Mouse (Mus musculus): Measurements from ENCODE around the gene Spo11. TPM values are rescaled to one million over a fixed set of nuclear protein-coding genes. Genes with fewer than 3 reads are reported as not detected.

Gene Spo11
- polyA plus RNA-seq, 1 experiment from 2014 or later, result 1.8 TPM

- Histone ChIP-seq H3K9me3 (ENCODE audit: control insufficient read depth, low read length) (no peaks in the 10 kb centered on the region), H3K4me1 (ENCODE audit: control insufficient read depth, insufficient read depth, low read depth, low read length) (peaks cover 44% of the 10 kb centered on the region), H3K27me3 (replicated peaks; ENCODE audit: control insufficient read depth, insufficient read depth, low read length) (peaks cover 48% of the 10 kb centered on the region), H3K4me2 (ENCODE audit: low read length) (peak overlapping the region; percentile 3), H3K27ac (ENCODE audit: low read depth, low read length) (no peak overlapping the region), H3K9ac (ENCODE audit: low read depth, low read length) (no peak overlapping the region), H3K4me3 (ENCODE audit: low read length) (no peak overlapping the region), H3K36me3 (ENCODE audit: control insufficient read depth, insufficient read depth, low read length) (no peaks in the 10 kb centered on the region)
- 36% methylated on average over 5 of the region's 5 CpGs for WGBS
- ATAC-seq, result no peak
These were observed 40.7 kb upstream of the Spo11 start for GRCm38 (mm10) chr2:172936844-172937243.

- no peaks in the 10 kb centered on the region for H3K36me3 ChIP-seq (ENCODE audit: control insufficient read depth, insufficient read depth, low read length)
- WGBS, result 11% methylated on average over 12 of the region's 12 CpGs
- peaks cover 44% of the 10 kb centered on the region for H3K4me1 ChIP-seq (ENCODE audit: control insufficient read depth, insufficient read depth, low read depth, low read length)
- ATAC-seq, result no peak
- no peak overlapping the region for H3K9ac ChIP-seq (ENCODE audit: low read depth, low read length)
- H3K9me3 ChIP-seq (ENCODE audit: control insufficient read depth, low read length), result no peaks in the 10 kb centered on the region
- H3K4me3 ChIP-seq (ENCODE audit: low read length), result peak overlapping the region; percentile 8; the same call in 1 of the 2 replicates
- H3K27ac ChIP-seq (ENCODE audit: low read depth, low read length), result 0 out of 2 replicates have a peak overlapping the region, but pooled peaks have one; percentile 3
- H3K27me3 ChIP-seq (replicated peaks; ENCODE audit: control insufficient read depth, insufficient read depth, low read length), result peaks cover 55% of the 10 kb centered on the region
- H3K4me2 ChIP-seq (ENCODE audit: low read length), result peak overlapping the region; percentile 96
These were observed 39.9 kb upstream of the Spo11 start for GRCm38 (mm10) chr2:172937326-172938190.

- H3K4me1 ChIP-seq (ENCODE audit: control insufficient read depth, insufficient read depth, low read depth, low read length), result peaks cover 38% of the 10 kb centered on the region
- no peak overlapping the region; the same call in 1 of the 2 replicates for H3K27ac ChIP-seq (ENCODE audit: low read depth, low read length)
- H3K36me3 ChIP-seq (ENCODE audit: control insufficient read depth, insufficient read depth, low read length), result no peaks in the 10 kb centered on the region
- WGBS, result under 1% methylated on average over 47 of the region's 57 CpGs
- no peaks in the 10 kb centered on the region for H3K9me3 ChIP-seq (ENCODE audit: control insufficient read depth, low read length)
- H3K4me3 ChIP-seq (ENCODE audit: low read length), result peak overlapping the region; percentile 56
- ATAC-seq, result no peak
- H3K9ac ChIP-seq (ENCODE audit: low read depth, low read length), result peak overlapping the region; percentile 63
- peak overlapping the region; percentile 96 for H3K4me2 ChIP-seq (ENCODE audit: low read length)
- H3K27me3 ChIP-seq (replicated peaks; ENCODE audit: control insufficient read depth, insufficient read depth, low read length), result peaks cover 66% of the 10 kb centered on the region
These were observed 38.5 kb upstream of the Spo11 start for GRCm38 (mm10) chr2:172938761-172939638.

DNA sequence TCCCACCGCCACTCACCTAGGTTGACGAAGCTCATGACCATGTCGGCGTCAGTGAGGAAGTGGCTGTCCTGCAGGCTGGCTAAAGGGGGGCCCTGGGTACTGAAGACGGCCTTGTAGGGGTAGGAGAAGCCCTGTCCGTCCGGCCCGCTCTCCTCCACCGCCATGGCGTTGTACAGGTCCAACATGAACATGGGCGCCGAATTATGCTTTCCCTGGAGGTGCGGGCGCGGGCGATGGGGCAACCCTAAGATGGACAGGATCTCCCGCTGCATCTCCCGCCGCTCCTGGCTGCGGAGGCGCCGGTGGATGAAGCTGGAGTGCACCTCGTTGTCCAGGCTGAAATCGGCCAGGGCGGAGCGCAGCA is 37.9 kb upstream of the Spo11 start:
- Histone ChIP-seq H3K9me3 (ENCODE audit: control insufficient read depth, low read length) (no peaks in the 10 kb centered on the region), H3K27me3 (replicated peaks; ENCODE audit: control insufficient read depth, insufficient read depth, low read length) (peaks cover 66% of the 10 kb centered on the region), H3K4me2 (ENCODE audit: low read length) (peak overlapping the region; percentile 96), H3K4me3 (ENCODE audit: low read length) (peak overlapping the region; percentile 56), H3K27ac (ENCODE audit: low read depth, low read length) (peak overlapping the region; percentile 61), H3K9ac (ENCODE audit: low read depth, low read length) (peak overlapping the region; percentile 63), H3K36me3 (ENCODE audit: control insufficient read depth, insufficient read depth, low read length) (no peaks in the 10 kb centered on the region), H3K4me1 (ENCODE audit: control insufficient read depth, insufficient read depth, low read depth, low read length) (peaks cover 32% of the 10 kb centered on the region)
- under 1% methylated on average over 26 of the region's 26 CpGs for WGBS
- 0 out of 2 replicates have a peak, but pooled peaks have one; percentile 13 for ATAC-seq

GRCm38 (mm10) chr2:172940003-172940798 is 37.3 kb upstream of the Spo11 start, which contains the start of gene Bmp7:
Bmp7 (minus strand) TSS chr2:172940321.
- H3K27ac ChIP-seq (ENCODE audit: low read depth, low read length), result peak within 1 kb of the TSS; percentile 61
- H3K27me3 ChIP-seq (replicated peaks; ENCODE audit: control insufficient read depth, insufficient read depth, low read length), result peaks cover 65% of the 10 kb centered on the region
- peak within 1 kb of the TSS; percentile 56 for H3K4me3 ChIP-seq (ENCODE audit: low read length)
- WGBS, result under 1% methylated on average over 49 of the region's 82 CpGs
- peak within 1 kb of the TSS; percentile 96 for H3K4me2 ChIP-seq (ENCODE audit: low read length)
- no peaks in the 10 kb centered on the region for H3K36me3 ChIP-seq (ENCODE audit: control insufficient read depth, insufficient read depth, low read length)
- H3K9me3 ChIP-seq (ENCODE audit: control insufficient read depth, low read length), result no peaks in the 10 kb centered on the region
- peak; percentile 77 for ATAC-seq
- peaks cover 26% of the 10 kb centered on the region for H3K4me1 ChIP-seq (ENCODE audit: control insufficient read depth, insufficient read depth, low read depth, low read length)
- H3K9ac ChIP-seq (ENCODE audit: low read depth, low read length), result peak within 1 kb of the TSS; percentile 63

DNA sequence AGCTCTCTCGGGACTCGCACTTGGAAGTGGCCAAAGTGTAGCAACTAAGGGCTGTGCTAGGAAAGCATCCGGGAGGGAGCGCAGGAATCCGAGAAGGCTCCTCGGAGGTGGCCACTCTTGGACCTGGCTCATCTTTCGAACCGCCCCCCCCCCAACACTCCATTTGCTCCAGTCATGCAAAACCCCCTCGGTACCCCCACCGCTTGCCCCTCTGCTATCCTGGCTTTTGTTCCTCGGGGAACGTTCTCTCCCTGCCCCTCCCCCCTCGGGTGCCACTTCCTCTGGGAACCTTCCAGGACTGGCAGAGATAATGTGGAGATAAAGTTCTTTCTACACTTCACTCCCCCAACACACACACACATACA is 36.7 kb upstream of the Spo11 start:
- 0% methylated on average over 11 of the region's 13 CpGs for WGBS
- H3K9ac ChIP-seq (ENCODE audit: low read depth, low read length), result no peak overlapping the region
- peak overlapping the region; percentile 56 for H3K4me3 ChIP-seq (ENCODE audit: low read length)
- no peak overlapping the region for H3K27ac ChIP-seq (ENCODE audit: low read depth, low read length)
- peaks cover 60% of the 10 kb centered on the region for H3K27me3 ChIP-seq (replicated peaks; ENCODE audit: control insufficient read depth, insufficient read depth, low read length)
- no peaks in the 10 kb centered on the region for H3K9me3 ChIP-seq (ENCODE audit: control insufficient read depth, low read length)
- H3K4me1 ChIP-seq (ENCODE audit: control insufficient read depth, insufficient read depth, low read depth, low read length), result peaks cover 22% of the 10 kb centered on the region
- H3K4me2 ChIP-seq (ENCODE audit: low read length), result peak overlapping the region; percentile 96
- H3K36me3 ChIP-seq (ENCODE audit: control insufficient read depth, insufficient read depth, low read length), result no peaks in the 10 kb centered on the region
- no peak; the same call in 1 of the 2 replicates for ATAC-seq

DNA sequence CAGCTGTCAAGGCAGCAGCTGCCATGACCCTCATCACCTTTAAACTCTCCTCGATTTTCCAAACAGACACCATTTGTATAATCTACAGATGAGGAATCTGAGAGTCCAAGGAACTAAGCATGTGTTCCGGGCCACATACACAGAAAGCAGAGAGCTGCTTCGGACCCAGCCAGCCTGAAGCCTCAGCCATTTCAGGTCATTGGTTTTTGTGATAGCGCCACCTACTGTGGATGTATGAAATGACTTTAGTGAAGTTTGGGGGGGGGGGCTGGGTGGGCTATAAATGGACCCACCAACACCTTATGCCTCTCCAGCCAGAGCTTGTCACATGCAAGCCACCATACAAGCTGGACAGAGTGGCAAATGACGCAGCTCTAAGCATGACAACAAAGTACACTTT is 28.4 kb upstream of the Spo11 start:
- Histone ChIP-seq H3K27me3 (replicated peaks; ENCODE audit: control insufficient read depth, insufficient read depth, low read length) (no peaks in the 10 kb centered on the region), H3K4me3 (ENCODE audit: low read length) (no peak overlapping the region), H3K36me3 (ENCODE audit: control insufficient read depth, insufficient read depth, low read length) (no peaks in the 10 kb centered on the region), H3K27ac (ENCODE audit: low read depth, low read length) (no peak overlapping the region), H3K9me3 (ENCODE audit: control insufficient read depth, low read length) (no peaks in the 10 kb centered on the region), H3K9ac (ENCODE audit: low read depth, low read length) (no peak overlapping the region), H3K4me2 (ENCODE audit: low read length) (no peak overlapping the region), H3K4me1 (ENCODE audit: control insufficient read depth, insufficient read depth, low read depth, low read length) (peaks cover 2% of the 10 kb centered on the region)
- no peak for ATAC-seq
- 54% methylated on average over 5 of the region's 5 CpGs for WGBS

DNA sequence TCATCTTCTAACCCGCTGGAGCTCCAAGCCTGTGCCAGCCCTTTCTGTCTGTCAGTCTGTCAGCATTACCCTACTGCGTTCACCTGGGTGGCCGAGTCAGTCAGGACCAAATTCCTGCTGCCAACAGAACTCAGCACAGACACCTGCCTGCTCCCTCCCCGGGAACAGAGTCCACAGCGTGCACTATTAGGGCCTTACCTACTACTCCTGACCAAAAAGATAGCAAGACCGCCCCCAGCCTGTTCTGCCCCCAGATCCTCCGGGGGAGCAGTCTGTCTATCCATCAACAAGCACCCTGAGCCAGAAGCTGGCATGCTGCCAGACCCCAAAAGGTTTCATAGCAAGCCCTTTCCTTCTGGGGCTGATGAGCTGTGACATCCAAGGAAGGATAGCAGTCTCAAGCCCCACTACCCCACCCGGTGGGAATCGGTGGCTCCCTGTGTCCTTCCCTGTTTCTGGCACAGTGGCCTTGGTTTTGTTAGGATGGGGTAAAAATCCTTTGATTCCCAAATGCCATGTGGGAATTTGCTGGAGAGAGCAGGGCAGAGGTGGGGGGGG is 27.3 kb upstream of the Spo11 start:
- Histone ChIP-seq H3K4me2 (ENCODE audit: low read length) (no peak overlapping the region), H3K4me3 (ENCODE audit: low read length) (no peak overlapping the region), H3K27ac (ENCODE audit: low read depth, low read length) (no peak overlapping the region), H3K9ac (ENCODE audit: low read depth, low read length) (no peak overlapping the region), H3K36me3 (ENCODE audit: control insufficient read depth, insufficient read depth, low read length) (no peaks in the 10 kb centered on the region), H3K9me3 (ENCODE audit: control insufficient read depth, low read length) (no peaks in the 10 kb centered on the region), H3K4me1 (ENCODE audit: control insufficient read depth, insufficient read depth, low read depth, low read length) (peaks cover 2% of the 10 kb centered on the region), H3K27me3 (replicated peaks; ENCODE audit: control insufficient read depth, insufficient read depth, low read length) (no peaks in the 10 kb centered on the region)
- no peak for ATAC-seq
- 52% methylated on average over 9 of the region's 9 CpGs for WGBS

All from hindbrain, embryonic 16.5 days (tissue).